Mouse (Mus musculus): ENCODE measurements around the gene Fam229a. TPM values are rescaled to one million over a fixed set of nuclear protein-coding genes. Genes with fewer than 3 reads are reported as not detected.
"Not testable (repeated sequence)": the region's sequence is repeated elsewhere in the genome, so short reads cannot be mapped to it uniquely, and the experiment has no call there.

Fam229a gene
- total RNA-seq, 4 experiments from 2014 or later = not detected

GRCm38 (mm10) chr4:129518519-129518918, 27.5 kb downstream of the Fam229a start:
- no peak for DNase-seq (ENCODE audit: low spot score in 2 of 2)

GRCm38 (mm10) chr4:129525338-129525737, 34.3 kb downstream of the Fam229a start:
- no peak for DNase-seq (ENCODE audit: low spot score in 2 of 2)

GRCm38 (mm10) chr4:129525889-129526288, 34.9 kb downstream of the Fam229a start:
- DNase-seq (ENCODE audit: low spot score in 2 of 2) = no peak

GRCm38 (mm10) chr4:129528901-129529300, 37.9 kb downstream of the Fam229a start:
- DNase-seq (ENCODE audit: low spot score in 2 of 2) = not testable (repeated sequence)

GRCm38 (mm10) chr4:129540012-129540411, 49.0 kb downstream of the Fam229a start:
- no peak for DNase-seq (ENCODE audit: low spot score in 2 of 2)

Other genes with a start within 250 kb of the Fam229a start
- gene C77080, start 229.8 kb upstream of the Fam229a start, total RNA-seq (2022) = 1 to 10 TPM in 1 of 4 experiments, under 1 TPM in 3; 0.58 to 1.6 (median 0.75) TPM
- gene Sync, start 203.6 kb upstream of the Fam229a start, total RNA-seq (2022) = 10 to 100 TPM; 46.1 to 56.7 (median 48.1) TPM
- gene Rbbp4, start 155.8 kb upstream of the Fam229a start, total RNA-seq (2022) = 10 to 100 TPM; 35.5 to 40.8 (median 40.0) TPM
- 10 to 100 TPM; 24.3 to 32.6 (median 26.6) TPM for gene Zbtb8os, start 155.5 kb upstream of the Fam229a start, total RNA-seq (2022)
- under 1 TPM; 0.48 to 0.79 (median 0.63) TPM for gene Zbtb8a, start 113.1 kb upstream of the Fam229a start, total RNA-seq (2022)
- not detected for gene Zbtb8b, start 50.3 kb upstream of the Fam229a start, total RNA-seq (2022)
- gene Bsdc1, start 29.6 kb upstream of the Fam229a start, total RNA-seq (2022) = 10 to 100 TPM; 37.3 to 42.5 (median 41.0) TPM
- not detected for gene Tssk3, start 168 bp upstream of the Fam229a start, total RNA-seq (2022)
- 1 to 10 TPM in 2 of 4 experiments, under 1 TPM in 2; 0.19 to 1.1 (median 0.78) TPM for gene Marcksl1, start 22.4 kb downstream of the Fam229a start, total RNA-seq (2022)
- gene Hdac1, start 51.5 kb downstream of the Fam229a start, total RNA-seq (2022) = 1 to 10 TPM; 6.7 to 9.7 (median 7.6) TPM
- gene Lck, start 82.5 kb downstream of the Fam229a start, total RNA-seq (2022) = not detected
- gene Fam167b, start 87.4 kb downstream of the Fam229a start, total RNA-seq (2022) = not detected
- 100 to 1,000 TPM; 142 to 156 (median 148) TPM for gene Eif3i, start 109.5 kb downstream of the Fam229a start, total RNA-seq (2022)
- gene Tmem234, start 109.5 kb downstream of the Fam229a start, total RNA-seq (2022) = 10 to 100 TPM; 25.9 to 37.5 (median 29.7) TPM
- 1 to 10 TPM in 3 of 4 experiments, under 1 TPM in 1; 0.46 to 1.2 (median 1.1) TPM for gene Dcdc2b, start 123.1 kb downstream of the Fam229a start, total RNA-seq (2022)
- 10 to 100 TPM in 1 of 4 experiments, 1 to 10 TPM in 3; 7.3 to 11.4 (median 8.7) TPM for gene Iqcc, start 127.9 kb downstream of the Fam229a start, total RNA-seq (2022)
- gene Ccdc28b, start 132.8 kb downstream of the Fam229a start, total RNA-seq (2022) = 10 to 100 TPM; 27.9 to 33.0 (median 30.8) TPM
- gene Txlna, start 149.9 kb downstream of the Fam229a start, total RNA-seq (2022) = 10 to 100 TPM; 10.9 to 20.3 (median 15.6) TPM
- gene Kpna6, start 181.6 kb downstream of the Fam229a start, total RNA-seq (2022) = 10 to 100 TPM; 69.1 to 77.9 (median 76.0) TPM
- gene Tmem39b, start 205.6 kb downstream of the Fam229a start, total RNA-seq (2022) = 1 to 10 TPM; 1.8 to 4.9 (median 3.3) TPM

All from gastrocnemius, adult 8-10 months (tissue).